Mouse (Mus musculus) forelimb bud, embryonic 11.5 days (tissue): ENCODE measurements around the gene Olfr1324.
"Not testable (repeated sequence)": the region's sequence is repeated elsewhere in the genome, so short reads cannot be mapped to it uniquely, and the experiment has no call there.

Experiments used
- DNase-seq: peaks from one replicate; pipeline ENCODE4 v3.0.0-alpha.2; 2012; ENCODE audit warnings: low read depth, low spot score

Gene Olfr1324

DNA sequence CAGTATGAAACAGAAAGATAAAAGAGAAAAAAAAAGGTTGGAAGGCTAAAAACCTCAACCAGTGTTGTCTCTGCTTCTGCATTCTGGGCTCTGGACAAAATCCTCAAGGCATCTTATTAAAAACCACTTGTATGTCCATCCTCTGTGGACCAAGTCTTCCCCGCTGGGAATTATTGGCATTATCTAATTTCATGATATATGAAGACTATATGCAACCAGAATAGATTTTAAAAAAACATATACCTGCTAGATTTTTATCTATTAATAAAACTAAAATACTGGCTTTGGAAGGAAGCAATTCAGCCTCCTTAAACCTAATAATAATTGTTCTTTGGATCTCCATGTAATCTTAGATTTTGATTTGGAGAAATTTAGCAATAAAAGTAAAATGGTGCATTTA is at the start of gene Olfr1324:
Gene Olfr1324 (minus strand): TSS at position 101 of the 400 bp plus-strand sequence.
- DNase-seq: no peak

DNA sequence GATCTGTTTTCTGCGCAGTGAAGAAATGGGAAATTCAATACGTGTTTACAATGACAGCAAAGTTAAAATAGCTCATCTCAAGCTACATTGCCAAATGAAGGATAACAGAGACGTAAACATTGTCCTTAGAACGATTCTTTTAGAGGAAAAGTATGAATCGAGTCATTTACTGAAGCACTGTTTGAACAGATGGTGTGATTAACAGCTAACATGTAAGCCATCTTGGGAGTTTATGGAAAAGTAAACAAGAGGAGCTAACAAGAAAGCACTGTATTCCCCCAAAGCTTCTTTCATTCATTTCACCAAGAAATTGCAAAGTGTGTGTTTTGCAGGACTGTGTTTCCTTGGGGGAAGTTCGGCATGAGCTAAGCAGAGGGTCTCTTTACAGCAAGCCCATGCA is 42.0 kb upstream of the Olfr1324 start:
- not testable (repeated sequence) for DNase-seq

- DNase-seq: no peak
Measured at GRCm38 (mm10) chrX:50456136-50456535, 27.8 kb upstream of the Olfr1324 start.

DNA sequence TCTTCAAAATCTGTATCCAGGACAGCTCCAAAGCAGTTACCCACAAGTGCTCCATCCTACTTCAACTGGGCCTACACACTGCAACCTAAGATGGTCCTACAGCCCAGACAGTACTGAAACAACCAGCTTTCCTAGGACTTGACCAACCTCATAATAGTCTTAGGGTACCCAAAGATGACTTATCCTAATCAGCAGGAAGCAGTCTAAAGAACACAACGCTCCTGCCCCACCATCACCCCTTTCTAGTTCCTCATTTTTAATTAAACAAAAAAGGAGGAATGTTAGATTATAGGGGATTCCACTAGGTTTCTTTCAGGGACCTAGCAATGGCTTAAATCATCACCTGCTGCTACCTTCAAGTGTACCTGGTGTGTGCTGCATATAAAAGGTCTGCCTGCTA is 15.1 kb upstream of the Olfr1324 start:
- no peak for DNase-seq

- DNase-seq: no peak
Measured at GRCm38 (mm10) chrX:50442696-50443095, 14.4 kb upstream of the Olfr1324 start.

DNA sequence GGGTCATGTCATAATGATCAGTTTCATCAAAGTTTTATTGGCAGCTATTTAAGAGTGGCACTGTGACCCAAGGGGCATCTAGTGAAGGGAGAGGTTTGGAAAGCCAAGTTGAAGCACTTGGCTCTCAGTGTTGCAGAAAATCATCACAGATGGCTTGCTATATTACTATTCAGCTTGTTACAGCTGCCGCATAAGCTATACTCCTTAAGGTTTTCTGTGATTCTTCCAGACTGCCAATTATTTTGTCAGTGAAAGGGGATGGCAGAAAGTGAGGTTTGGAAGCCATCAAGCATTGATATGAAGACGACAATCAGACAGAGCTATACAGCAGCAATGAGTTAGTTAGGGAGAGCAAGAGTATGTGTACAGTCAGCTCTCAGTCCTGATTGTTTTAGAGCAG is 4.2 kb upstream of the Olfr1324 start:
- no peak for DNase-seq

DNA sequence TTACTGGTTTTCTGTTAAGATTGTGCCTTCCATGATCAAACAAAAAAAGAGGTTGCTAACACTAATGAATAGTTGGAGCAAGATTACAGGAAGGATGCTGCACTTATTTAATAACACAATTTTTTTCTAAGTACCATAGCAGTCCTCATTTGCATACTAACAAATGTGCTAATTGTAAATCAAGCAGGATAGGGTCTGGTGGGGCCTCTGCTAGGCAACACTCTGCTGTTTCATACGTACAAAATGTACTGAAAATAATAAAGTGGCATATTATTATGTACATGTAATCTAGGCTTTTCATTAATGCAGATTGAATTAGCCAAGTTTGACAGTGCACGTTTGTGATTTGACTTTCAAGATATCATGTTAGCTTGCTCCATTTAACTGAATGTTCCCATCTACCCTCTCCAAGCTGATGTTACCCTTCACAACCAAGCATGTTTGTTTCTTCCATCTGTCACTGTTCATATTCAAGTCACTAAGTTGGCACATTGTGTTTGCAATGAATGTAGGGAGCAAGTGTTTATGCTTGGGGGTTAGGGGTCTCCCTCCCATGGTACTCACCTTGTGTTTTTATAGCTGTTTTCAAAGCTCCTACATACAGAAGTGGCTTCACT is 478 bp downstream of the Olfr1324 start:
- no peak for DNase-seq

DNA sequence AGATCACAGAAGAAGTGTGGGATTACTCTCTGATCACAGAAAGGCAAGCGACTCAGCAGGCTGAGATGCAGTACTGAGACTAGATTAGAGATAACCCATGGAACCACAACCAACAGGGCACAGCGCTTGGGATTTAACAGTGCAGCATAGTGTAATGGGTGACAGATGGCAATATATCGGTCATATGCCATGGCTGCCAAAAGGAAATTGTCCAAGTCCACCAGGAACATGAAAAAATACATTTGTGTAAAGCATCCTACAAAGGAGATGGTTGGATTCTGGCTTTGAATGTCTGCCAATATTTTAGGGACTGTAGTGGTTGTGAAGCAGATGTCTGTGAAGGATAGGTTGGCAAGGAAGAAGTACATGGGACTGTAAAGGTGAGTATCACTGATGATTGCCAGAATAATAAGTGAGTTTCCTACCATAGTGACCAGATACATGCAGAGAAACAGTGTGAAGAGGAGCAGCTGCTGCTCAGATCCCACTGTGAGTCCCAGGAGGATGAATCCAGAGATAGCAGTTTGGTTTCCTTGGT is 2.3 kb downstream of the Olfr1324 start:
- DNase-seq: no peak

DNA sequence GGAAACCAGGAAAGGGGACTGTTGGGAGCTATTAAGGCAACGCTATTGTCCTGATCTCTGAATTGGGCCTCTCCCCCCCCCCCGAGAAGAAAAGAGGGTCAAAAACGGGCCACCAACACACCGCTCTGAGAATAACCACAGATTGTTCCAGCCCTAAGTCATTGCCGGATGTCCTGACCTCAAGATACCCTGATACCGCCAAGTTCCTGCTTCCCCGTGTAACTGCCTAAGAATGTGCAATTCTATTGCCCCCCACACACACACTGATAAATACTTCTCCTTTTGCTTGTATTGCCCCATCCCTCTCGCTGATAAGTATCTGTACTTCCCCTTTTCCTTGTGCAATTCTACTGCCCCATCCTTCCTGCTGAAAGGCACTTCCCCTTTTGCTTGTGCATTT is 17.9 kb downstream of the Olfr1324 start:
- not testable (repeated sequence) for DNase-seq

DNA sequence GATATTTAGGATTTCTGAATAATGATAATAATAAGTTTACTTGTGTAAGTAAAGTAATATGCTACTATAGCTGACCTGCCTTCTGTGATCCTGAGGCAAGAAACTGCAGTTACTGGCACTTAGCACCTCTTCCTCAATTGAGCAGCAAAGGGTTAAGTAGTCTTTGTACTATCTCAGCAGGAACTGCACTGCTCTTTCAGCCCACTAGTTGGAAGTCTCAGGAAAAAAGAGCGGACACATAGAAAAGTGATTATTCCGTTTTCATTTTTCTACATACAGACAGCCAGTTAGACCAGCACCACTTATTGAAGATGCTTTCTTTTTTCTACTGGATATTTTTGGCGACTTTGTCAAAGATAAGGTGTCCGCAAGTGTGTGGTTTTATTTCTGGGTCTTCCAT is 37.7 kb downstream of the Olfr1324 start:
- DNase-seq: not testable (repeated sequence)

GRCm38 (mm10) chrX:50374978-50375377 is 53.3 kb downstream of the Olfr1324 start:
- DNase-seq: no peak
